In the genomic region with DNA sequence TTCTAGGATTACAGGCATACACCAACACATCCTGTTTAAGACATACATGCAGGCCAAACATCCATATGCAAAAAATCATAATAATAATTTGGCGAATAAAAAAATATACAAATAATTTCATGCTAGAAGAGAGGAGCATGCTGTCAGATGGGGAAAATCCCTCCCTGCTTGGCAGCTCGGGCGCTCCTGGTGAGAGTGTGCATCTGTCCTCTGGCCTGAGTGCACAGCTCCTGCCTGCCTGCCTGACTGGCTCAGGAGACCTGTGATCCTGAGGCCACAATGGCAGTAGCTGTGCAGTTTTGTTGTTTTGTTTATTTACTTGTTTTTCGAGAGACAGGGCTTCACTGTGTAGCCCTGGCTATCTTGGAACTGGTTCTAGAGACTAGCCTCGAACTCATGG, we compare ENCODE assay signal across 18 mouse cellular contexts.
"Had no signal": no experiment of that assay in that cellular context is flagged by ENCODE, and none has a peak within 500 bp of the region (broad histone marks: within the 10 kb centered on the region; RNA-seq: fewer than 3 reads in every experiment).

No protein-coding gene starts in this region.

- ATAC-seq: liver, postnatal 0 days; midbrain, embryonic 13.5 days; midbrain, embryonic 16.5 days had no signal

- H3K27ac ChIP-seq: kidney, embryonic 15.5 days; limb, embryonic 12.5 days; limb, embryonic 15.5 days; liver, embryonic 14.5 days; lung, embryonic 15.5 days; midbrain, embryonic 10.5 days; midbrain, embryonic 13.5 days had no signal

- H3K4me1 ChIP-seq: megakaryocyte, embryonic 14.5 days had no signal

- H3K9me3 ChIP-seq: kidney, embryonic 15.5 days; limb, embryonic 12.5 days; limb, embryonic 15.5 days; lung, embryonic 15.5 days; megakaryocyte, embryonic 14.5 days; midbrain, embryonic 10.5 days; midbrain, embryonic 13.5 days had no signal

- H3K36me3 ChIP-seq: kidney, embryonic 15.5 days; limb, embryonic 12.5 days; limb, embryonic 15.5 days; lung, embryonic 15.5 days; midbrain, embryonic 10.5 days; midbrain, embryonic 13.5 days had no signal

- H3K27me3 ChIP-seq: kidney, embryonic 15.5 days; lung, embryonic 15.5 days; midbrain, embryonic 13.5 days had no signal

- H3K4me3 ChIP-seq: kidney, embryonic 15.5 days; limb, embryonic 12.5 days; limb, embryonic 15.5 days; lung, embryonic 15.5 days; megakaryocyte, embryonic 14.5 days; midbrain, embryonic 10.5 days; midbrain, embryonic 13.5 days; myocyte had no signal

- DNase-seq: kidney, adult 8-10 months; kidney, postnatal 14 days; kidney, postnatal 4 days; liver, postnatal 0 days; lung, postnatal 10 days; lung, postnatal 36 days; thymus, adult 18-20 months; thymus, postnatal 25 days had no signal
